Comparison of ENCODE assay signal across 9 mouse cellular contexts in genomic region chr8:121602860-121603259, GRCm38 (mm10). TPM values are rescaled to one million over a fixed set of nuclear protein-coding genes. Genes with fewer than 3 reads are reported as not detected.
A peak's percentile ranks its signal among the peaks of the same experiment; 100 is the strongest.
DNase-seq lines count a peak whose midpoint lies in the region; ATAC-seq and TF ChIP-seq lines count a peak whose summit lies in the region.
"Had no signal": no experiment of that assay in that cellular context is flagged by ENCODE, and none has a peak within 500 bp of the region (broad histone marks: within the 10 kb centered on the region; RNA-seq: fewer than 3 reads in every experiment).

No protein-coding gene starts in this region.

- no peak overlapping the region for H3K9ac ChIP-seq in midbrain, embryonic 11.5 days (ENCODE audit: low read length)
- no peak overlapping the region for H3K9ac ChIP-seq in midbrain, embryonic 15.5 days
- no peak overlapping the region for H3K9ac ChIP-seq in forebrain, embryonic 13.5 days
- H3K9ac ChIP-seq: midbrain, embryonic 12.5 days had no signal

- no peak overlapping the region for H3K27ac ChIP-seq in midbrain, embryonic 11.5 days (ENCODE audit: low read depth, low read length)
- no peak overlapping the region for H3K27ac ChIP-seq in midbrain, embryonic 15.5 days
- no peak overlapping the region for H3K27ac ChIP-seq in forebrain, embryonic 13.5 days
- H3K27ac ChIP-seq: midbrain, embryonic 12.5 days had no signal

- 30% methylated on average over 3 of the region's 3 CpGs for WGBS in midbrain, embryonic 11.5 days
- 24% methylated on average over 3 of the region's 3 CpGs for WGBS in midbrain, embryonic 15.5 days
- 34% methylated on average over 3 of the region's 3 CpGs for WGBS in forebrain, embryonic 13.5 days

- H3K4me3 ChIP-seq in midbrain, embryonic 11.5 days (ENCODE audit: low read depth, low read length), result no peak overlapping the region
- no peak overlapping the region for H3K4me3 ChIP-seq in midbrain, embryonic 15.5 days
- H3K4me3 ChIP-seq in forebrain, embryonic 13.5 days, result no peak overlapping the region
- H3K4me3 ChIP-seq: midbrain, embryonic 12.5 days had no signal

- TF ChIP-seq POLR2A in brain, embryonic 14.5 days (IDR thresholded peaks at IDR 0.05; ENCODE audit: borderline replicate concordance, extremely low read depth, insufficient read depth, insufficient read length, poor library complexity, severe bottlenecking), result no peak

- H3K9me3 ChIP-seq in midbrain, embryonic 11.5 days (ENCODE audit: control insufficient read depth, low read length), result no peaks in the 10 kb centered on the region
- no peaks in the 10 kb centered on the region for H3K9me3 ChIP-seq in midbrain, embryonic 15.5 days
- no peaks in the 10 kb centered on the region for H3K9me3 ChIP-seq in forebrain, embryonic 13.5 days (replicated peaks)
- H3K9me3 ChIP-seq: midbrain, embryonic 12.5 days had no signal

- no peaks in the 10 kb centered on the region for H3K27me3 ChIP-seq in midbrain, embryonic 11.5 days (ENCODE audit: control insufficient read depth, insufficient read depth, low read length)
- H3K27me3 ChIP-seq in midbrain, embryonic 15.5 days (replicated peaks), result no peaks in the 10 kb centered on the region
- H3K27me3 ChIP-seq in forebrain, embryonic 13.5 days, result no peaks in the 10 kb centered on the region
- H3K27me3 ChIP-seq in splenic B cell, adult 2 months (ENCODE audit: control insufficient read depth, insufficient read depth, low read length, poor library complexity, severe bottlenecking), result no peaks in the 10 kb centered on the region
- H3K27me3 ChIP-seq: midbrain, embryonic 12.5 days had no signal

- no peaks in the 10 kb centered on the region for H3K4me1 ChIP-seq in midbrain, embryonic 11.5 days (ENCODE audit: control insufficient read depth, insufficient read depth, low read length)
- H3K4me1 ChIP-seq in midbrain, embryonic 15.5 days, result no peaks in the 10 kb centered on the region
- H3K4me1 ChIP-seq in forebrain, embryonic 13.5 days, result no peaks in the 10 kb centered on the region
- H3K4me1 ChIP-seq: midbrain, embryonic 12.5 days had no signal

- H3K4me2 ChIP-seq in midbrain, embryonic 11.5 days, result no peak overlapping the region
- H3K4me2 ChIP-seq in midbrain, embryonic 15.5 days, result no peak overlapping the region
- H3K4me2 ChIP-seq in forebrain, embryonic 13.5 days, result no peak overlapping the region
- H3K4me2 ChIP-seq: midbrain, embryonic 12.5 days had no signal

- peak; percentile 77 for TF ChIP-seq CTCF in brain, embryonic 14.5 days (IDR thresholded peaks at IDR 0.05; ENCODE audit: borderline replicate concordance, extremely low read depth, insufficient read depth, insufficient read length)

- peak; percentile 51; the same call in 1 of the 2 replicates for ATAC-seq in midbrain, embryonic 11.5 days (ENCODE audit: low FRiP score)
- no peak; the same call in 1 of the 2 replicates for ATAC-seq in midbrain, embryonic 15.5 days (replicated peaks)
- ATAC-seq in forebrain, embryonic 13.5 days, result peak; percentile 28; the same call in 1 of the 2 replicates

- H3K36me3 ChIP-seq in midbrain, embryonic 11.5 days (ENCODE audit: control insufficient read depth, insufficient read depth, low read length), result peaks cover 35% of the 10 kb centered on the region
- H3K36me3 ChIP-seq in midbrain, embryonic 15.5 days (replicated peaks), result peaks cover 46% of the 10 kb centered on the region; the same call in 1 of the 2 replicates
- peaks cover 94% of the 10 kb centered on the region for H3K36me3 ChIP-seq in forebrain, embryonic 13.5 days (ENCODE audit: poor library complexity, severe bottlenecking)
- H3K36me3 ChIP-seq in splenic B cell, adult 2 months (ENCODE audit: control insufficient read depth, insufficient read depth, low read length, poor library complexity, severe bottlenecking), result peaks cover 2% of the 10 kb centered on the region

- peak; percentile 90 for DNase-seq in midbrain, embryonic 11.5 days (ENCODE audit: low spot score, missing footprints)
- peak; percentile 83 for DNase-seq in brain, embryonic 14.5 days (ENCODE audit: low read depth)
- peak; percentile 81 for DNase-seq in heart, postnatal 4 days
- DNase-seq in layer of hippocampus, adult 9-11 months, result peak; percentile 84
- peak; percentile 88 for DNase-seq in lung, postnatal 25 days (ENCODE audit: low spot score)
- DNase-seq in splenic B cell, adult 2 months (ENCODE audit: low read depth, low spot score), result peak; percentile 65

RNA-seq across cellular contexts. Expression of gene Map1lc3b, which starts 12.7 kb away (rescaled TPM):
- 282 and 283 TPM in 2 replicates for polyA plus RNA-seq in midbrain, embryonic 11.5 days (2014; fragmentation: Nextera tagmentation; extraction: Ambion mirVana)
- polyA plus RNA-seq in midbrain, embryonic 15.5 days (2015; fragmentation: Nextera tagmentation; extraction: Ambion mirVana), result 372 and 386 TPM in 2 replicates
- 72.7 and 121 TPM in 2 replicates for polyA plus RNA-seq in brain, embryonic 14.5 days (2012; rRNA removed)
- 310 and 325 TPM in 2 replicates for polyA plus RNA-seq in forebrain, embryonic 13.5 days (2015; fragmentation: Nextera tagmentation; extraction: Ambion mirVana)
- total RNA-seq in heart, postnatal 4 days (2021), result 100 to 1,000 TPM; 130 to 135 TPM

RNA-seq across cellular contexts. Expression of gene Fbxo31, which starts 24.3 kb away (rescaled TPM):
- 11.0 and 16.3 TPM in 2 replicates for polyA plus RNA-seq in midbrain, embryonic 11.5 days (2014; fragmentation: Nextera tagmentation; extraction: Ambion mirVana)
- polyA plus RNA-seq in midbrain, embryonic 15.5 days (2015; fragmentation: Nextera tagmentation; extraction: Ambion mirVana), result 34.5 and 36.5 TPM in 2 replicates
- polyA plus RNA-seq in brain, embryonic 14.5 days (2012; rRNA removed), result 37.2 and 38.8 TPM in 2 replicates
- polyA plus RNA-seq in forebrain, embryonic 13.5 days (2015; fragmentation: Nextera tagmentation; extraction: Ambion mirVana), result 18.6 and 19.1 TPM in 2 replicates
- 10 to 100 TPM; 13.8 to 17.3 TPM for total RNA-seq in heart, postnatal 4 days (2021)

RNA-seq across cellular contexts. Expression of gene Zcchc14, which starts 49.8 kb away (rescaled TPM):
- 20.7 and 22.7 TPM in 2 replicates for polyA plus RNA-seq in midbrain, embryonic 11.5 days (2014; fragmentation: Nextera tagmentation; extraction: Ambion mirVana)
- 25.4 and 28.0 TPM in 2 replicates for polyA plus RNA-seq in midbrain, embryonic 15.5 days (2015; fragmentation: Nextera tagmentation; extraction: Ambion mirVana)
- 66.6 and 84.4 TPM in 2 replicates for polyA plus RNA-seq in brain, embryonic 14.5 days (2012; rRNA removed)
- polyA plus RNA-seq in forebrain, embryonic 13.5 days (2015; fragmentation: Nextera tagmentation; extraction: Ambion mirVana), result 30.0 and 33.7 TPM in 2 replicates
- total RNA-seq in heart, postnatal 4 days (2021), result 10 to 100 TPM; 41.0 to 42.9 TPM

RNA-seq across cellular contexts. Expression of gene 1700018B08Rik, which starts 58.7 kb away (rescaled TPM):
- not detected in 2 replicates for polyA plus RNA-seq in midbrain, embryonic 11.5 days (2014; fragmentation: Nextera tagmentation; extraction: Ambion mirVana)
- not detected in 2 replicates for polyA plus RNA-seq in midbrain, embryonic 15.5 days (2015; fragmentation: Nextera tagmentation; extraction: Ambion mirVana)
- polyA plus RNA-seq in brain, embryonic 14.5 days (2012; rRNA removed), result not detected in 2 replicates
- polyA plus RNA-seq in forebrain, embryonic 13.5 days (2015; fragmentation: Nextera tagmentation; extraction: Ambion mirVana), result not detected in 2 replicates
- total RNA-seq in heart, postnatal 4 days (2021), result not detected
- polyA plus RNA-seq: midbrain, embryonic 12.5 days had no signal
